Mouse (Mus musculus): ENCODE results near the gene Rbm44.

DNA sequence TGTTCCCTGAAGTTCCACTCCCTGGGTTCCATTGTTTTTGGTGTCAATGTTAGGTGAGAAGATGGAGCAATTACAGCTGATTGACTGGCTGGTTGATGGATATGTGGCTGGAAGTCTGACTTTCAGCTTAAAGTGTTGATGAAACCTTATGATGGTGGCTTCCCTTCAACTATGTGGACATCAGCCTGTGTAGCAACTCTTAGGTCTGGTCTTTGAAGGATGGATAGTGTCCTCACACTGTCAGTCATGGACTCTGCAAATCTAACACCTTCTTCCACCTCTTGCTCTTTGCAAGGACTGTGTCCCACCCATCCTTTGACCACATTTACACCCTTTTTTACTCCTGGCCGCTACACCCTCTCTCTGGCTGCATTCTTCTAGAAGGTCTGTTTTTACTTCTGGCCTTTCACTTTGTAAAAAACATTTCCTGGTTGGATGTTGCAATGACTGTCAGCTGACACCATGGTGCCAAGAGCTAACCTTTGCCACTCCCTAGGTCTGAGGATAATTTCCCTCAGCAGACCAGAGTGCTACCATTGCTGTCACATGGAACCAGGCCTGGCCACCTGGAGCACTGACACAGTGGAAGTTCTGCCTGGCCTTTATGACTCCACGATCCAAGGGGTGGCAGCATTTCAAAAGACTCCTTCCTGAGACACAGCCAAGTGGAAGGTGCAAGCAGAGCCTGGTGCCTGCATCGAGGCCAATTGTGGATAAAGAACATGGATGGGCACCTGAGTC is 62.6 kb downstream of the Rbm44 start:
- 0 out of 2 replicates have a peak, but pooled peaks have one; percentile 4 for TF ChIP-seq CTCF (IDR thresholded peaks at IDR 0.05; ENCODE audit: low read depth)
- no peak for TF ChIP-seq EP300 (optimal IDR thresholded peaks at IDR 0.05)
